Mouse (Mus musculus): ENCODE data around the gene Atp5g1. TPM values are rescaled to one million over a fixed set of nuclear protein-coding genes. Genes with fewer than 3 reads are reported as not detected.

Gene Atp5g1
- 4.8 TPM for polyA plus RNA-seq (2014; fragmentation: Illumina TruSeq; extraction: RNeasy Lipid Tissue Mini Kit (QIAGEN cat#74804))

DNA sequence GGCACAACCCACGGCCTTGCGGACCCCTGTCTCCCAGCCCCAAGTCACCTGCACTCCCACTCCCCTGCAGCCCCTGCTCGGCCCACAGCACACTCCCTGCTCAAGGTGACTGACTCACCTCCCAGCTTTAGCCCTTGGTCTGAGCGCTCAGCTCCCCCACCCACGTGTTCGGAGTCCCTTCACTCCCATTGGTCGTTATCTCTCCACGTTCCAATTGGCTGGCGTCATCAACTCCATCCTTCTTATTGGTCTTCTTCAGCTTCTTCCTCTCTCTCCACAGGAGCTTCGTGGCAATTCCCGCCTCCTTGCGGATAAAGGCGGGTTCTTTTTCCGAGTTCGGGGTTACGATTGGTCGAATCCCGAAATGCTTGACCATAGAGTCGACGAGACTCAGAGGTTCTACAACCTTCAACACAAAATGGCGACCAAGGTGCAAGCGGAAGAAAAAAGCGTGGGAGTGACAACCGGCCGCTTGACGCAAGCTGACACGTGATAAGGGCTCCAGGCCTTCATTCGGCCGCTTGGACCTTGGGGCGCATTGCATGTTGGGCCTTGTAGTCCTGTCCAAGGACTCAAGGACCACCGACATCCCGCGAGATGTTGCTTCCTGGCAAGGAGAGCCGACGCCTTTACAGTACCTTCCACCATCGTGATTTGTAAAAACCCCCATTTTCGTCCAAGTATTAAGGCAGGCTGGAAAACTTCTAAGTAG lies at the start of gene Atp5g1:
Gene Atp5g1 (minus strand): TSS at position 162 of the 712 bp plus-strand sequence.

DNA sequence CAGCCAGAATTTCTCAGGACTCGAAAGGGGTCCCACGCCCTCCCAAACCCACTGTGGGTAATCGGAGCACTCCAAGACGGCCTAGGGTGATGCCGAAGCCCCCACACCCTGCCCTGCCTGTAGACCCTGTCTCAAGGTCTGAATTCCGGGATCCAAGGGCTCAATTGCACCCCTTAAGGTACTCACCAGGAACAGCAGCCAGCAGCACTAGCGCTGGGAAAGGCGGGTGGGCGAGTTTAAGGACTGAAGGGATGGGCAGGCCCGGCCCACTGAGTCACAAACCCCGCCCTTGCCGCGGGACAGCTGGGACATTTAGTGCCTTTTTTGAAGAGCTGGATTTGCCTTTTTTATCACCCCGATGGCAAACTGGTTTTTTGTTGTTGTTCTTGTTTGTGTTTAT lies 36.3 kb upstream of the Atp5g1 start, which contains the start of gene Calcoco2:
Gene Calcoco2 (minus strand): TSS at position 214 of the 400 bp plus-strand sequence.

DNA sequence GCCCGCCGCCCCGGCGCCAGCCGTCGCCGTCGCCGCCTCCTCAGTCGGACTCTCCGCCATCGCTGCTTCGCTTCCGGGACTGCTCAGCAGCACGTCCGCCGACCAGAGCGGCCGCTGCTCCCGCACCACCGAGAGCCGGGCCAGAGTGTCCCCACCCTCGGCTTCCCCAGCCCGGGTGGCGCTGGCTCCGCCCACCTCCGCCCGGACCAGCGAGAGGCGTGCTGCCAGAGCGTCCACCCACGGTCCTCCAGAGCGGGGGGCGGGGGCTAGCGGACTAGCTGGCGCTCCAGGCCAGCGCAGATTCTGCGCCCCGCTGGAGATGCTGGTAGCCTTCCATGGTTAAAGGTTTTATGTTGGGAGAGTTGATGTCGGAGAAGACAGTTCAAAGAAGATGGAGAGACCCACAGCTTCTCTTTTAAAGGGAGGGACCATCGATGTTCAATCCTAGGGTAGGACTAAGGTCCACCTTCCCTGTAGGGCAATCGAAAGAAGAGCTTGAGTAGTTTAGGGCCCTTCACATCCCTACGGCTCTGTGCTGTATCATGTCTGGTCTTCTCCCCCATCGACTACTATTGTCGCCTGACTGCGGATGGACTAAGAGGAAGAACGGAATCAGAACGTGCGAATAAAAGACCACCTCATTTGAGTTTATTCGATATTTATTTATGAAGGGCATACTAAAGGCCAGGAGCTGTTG lies 10.1 kb downstream of the Atp5g1 start, which contains the start of gene Ube2z:
Gene Ube2z (minus strand): TSS at position 174 of the 697 bp plus-strand sequence.

DNA sequence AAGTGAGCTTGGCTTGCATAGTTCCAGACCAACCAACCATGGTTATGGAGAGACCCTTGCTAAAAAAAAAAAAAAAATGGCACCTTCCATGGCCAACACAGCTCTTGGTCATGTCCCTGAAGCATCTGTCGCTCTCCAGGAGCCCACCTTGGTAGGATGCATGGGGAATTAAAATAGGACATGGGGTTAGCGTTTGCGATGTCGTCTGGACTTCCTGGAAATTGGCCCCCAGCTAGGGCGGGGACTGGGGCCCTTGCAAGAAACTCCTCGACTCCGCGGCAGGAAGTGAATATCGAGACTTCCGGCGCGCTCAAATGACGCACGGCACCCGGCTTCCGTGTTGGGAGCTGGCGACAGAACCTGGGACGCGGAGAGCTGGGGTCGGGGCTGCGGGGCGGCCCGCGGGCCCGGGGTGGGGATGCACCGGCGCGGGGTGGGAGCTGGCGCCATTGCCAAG lies 40.8 kb downstream of the Atp5g1 start, which contains the start of gene Snf8:
Gene Snf8 (plus strand): TSS at position 290 of the 457 bp plus-strand sequence.

Other genes with a start within 250 kb of the Atp5g1 start
- gene Gngt2, start 238.5 kb downstream of the Atp5g1 start, polyA plus RNA-seq (2014; fragmentation: Illumina TruSeq; extraction: RNeasy Lipid Tissue Mini Kit (QIAGEN cat#74804)), result 2.6 TPM
- not detected for gene Abi3, start 233.2 kb downstream of the Atp5g1 start, polyA plus RNA-seq (2014; fragmentation: Illumina TruSeq; extraction: RNeasy Lipid Tissue Mini Kit (QIAGEN cat#74804))
- 0.43 TPM for gene B4galnt2, start 160.8 kb downstream of the Atp5g1 start, polyA plus RNA-seq (2014; fragmentation: Illumina TruSeq; extraction: RNeasy Lipid Tissue Mini Kit (QIAGEN cat#74804))
- not detected for gene Igf2bp1, start 69.7 kb downstream of the Atp5g1 start, polyA plus RNA-seq (2014; fragmentation: Illumina TruSeq; extraction: RNeasy Lipid Tissue Mini Kit (QIAGEN cat#74804))
- gene Gip, start 51.1 kb downstream of the Atp5g1 start, polyA plus RNA-seq (2014; fragmentation: Illumina TruSeq; extraction: RNeasy Lipid Tissue Mini Kit (QIAGEN cat#74804)), result not detected
- 9.0 TPM for gene Snf8, start 40.8 kb downstream of the Atp5g1 start, polyA plus RNA-seq (2014; fragmentation: Illumina TruSeq; extraction: RNeasy Lipid Tissue Mini Kit (QIAGEN cat#74804))
- gene Ube2z, start 10.3 kb downstream of the Atp5g1 start, polyA plus RNA-seq (2014; fragmentation: Illumina TruSeq; extraction: RNeasy Lipid Tissue Mini Kit (QIAGEN cat#74804)), result 26.7 TPM
- gene Calcoco2, start 36.3 kb upstream of the Atp5g1 start, polyA plus RNA-seq (2014; fragmentation: Illumina TruSeq; extraction: RNeasy Lipid Tissue Mini Kit (QIAGEN cat#74804)), result 0.57 TPM
- gene Ttll6, start 58.1 kb upstream of the Atp5g1 start, polyA plus RNA-seq (2014; fragmentation: Illumina TruSeq; extraction: RNeasy Lipid Tissue Mini Kit (QIAGEN cat#74804)), result not detected
- not detected for gene Hoxb13, start 118.6 kb upstream of the Atp5g1 start, polyA plus RNA-seq (2014; fragmentation: Illumina TruSeq; extraction: RNeasy Lipid Tissue Mini Kit (QIAGEN cat#74804))
- 5.0 TPM for gene Hoxb9, start 195.8 kb upstream of the Atp5g1 start, polyA plus RNA-seq (2014; fragmentation: Illumina TruSeq; extraction: RNeasy Lipid Tissue Mini Kit (QIAGEN cat#74804))
- 0.77 TPM for gene Hoxb8, start 206.2 kb upstream of the Atp5g1 start, polyA plus RNA-seq (2014; fragmentation: Illumina TruSeq; extraction: RNeasy Lipid Tissue Mini Kit (QIAGEN cat#74804))
- 13.3 TPM for gene Hoxb7, start 211.0 kb upstream of the Atp5g1 start, polyA plus RNA-seq (2014; fragmentation: Illumina TruSeq; extraction: RNeasy Lipid Tissue Mini Kit (QIAGEN cat#74804))
- 1.7 TPM for gene Hoxb6, start 216.8 kb upstream of the Atp5g1 start, polyA plus RNA-seq (2014; fragmentation: Illumina TruSeq; extraction: RNeasy Lipid Tissue Mini Kit (QIAGEN cat#74804))
- gene Hoxb5, start 227.7 kb upstream of the Atp5g1 start, polyA plus RNA-seq (2014; fragmentation: Illumina TruSeq; extraction: RNeasy Lipid Tissue Mini Kit (QIAGEN cat#74804)), result 1.2 TPM
- gene Hoxb4, start 242.6 kb upstream of the Atp5g1 start, polyA plus RNA-seq (2014; fragmentation: Illumina TruSeq; extraction: RNeasy Lipid Tissue Mini Kit (QIAGEN cat#74804)), result 3.1 TPM
- 5.7 TPM for gene Hoxb3, start 247.7 kb upstream of the Atp5g1 start, polyA plus RNA-seq (2014; fragmentation: Illumina TruSeq; extraction: RNeasy Lipid Tissue Mini Kit (QIAGEN cat#74804))